Mouse (Mus musculus): ENCODE results near the gene Pim3. TPM values are rescaled to one million over a fixed set of nuclear protein-coding genes. Genes with fewer than 3 reads are reported as not detected.

Gene Pim3
- polyA plus RNA-seq, 1 experiment = 60.3 TPM

DNA sequence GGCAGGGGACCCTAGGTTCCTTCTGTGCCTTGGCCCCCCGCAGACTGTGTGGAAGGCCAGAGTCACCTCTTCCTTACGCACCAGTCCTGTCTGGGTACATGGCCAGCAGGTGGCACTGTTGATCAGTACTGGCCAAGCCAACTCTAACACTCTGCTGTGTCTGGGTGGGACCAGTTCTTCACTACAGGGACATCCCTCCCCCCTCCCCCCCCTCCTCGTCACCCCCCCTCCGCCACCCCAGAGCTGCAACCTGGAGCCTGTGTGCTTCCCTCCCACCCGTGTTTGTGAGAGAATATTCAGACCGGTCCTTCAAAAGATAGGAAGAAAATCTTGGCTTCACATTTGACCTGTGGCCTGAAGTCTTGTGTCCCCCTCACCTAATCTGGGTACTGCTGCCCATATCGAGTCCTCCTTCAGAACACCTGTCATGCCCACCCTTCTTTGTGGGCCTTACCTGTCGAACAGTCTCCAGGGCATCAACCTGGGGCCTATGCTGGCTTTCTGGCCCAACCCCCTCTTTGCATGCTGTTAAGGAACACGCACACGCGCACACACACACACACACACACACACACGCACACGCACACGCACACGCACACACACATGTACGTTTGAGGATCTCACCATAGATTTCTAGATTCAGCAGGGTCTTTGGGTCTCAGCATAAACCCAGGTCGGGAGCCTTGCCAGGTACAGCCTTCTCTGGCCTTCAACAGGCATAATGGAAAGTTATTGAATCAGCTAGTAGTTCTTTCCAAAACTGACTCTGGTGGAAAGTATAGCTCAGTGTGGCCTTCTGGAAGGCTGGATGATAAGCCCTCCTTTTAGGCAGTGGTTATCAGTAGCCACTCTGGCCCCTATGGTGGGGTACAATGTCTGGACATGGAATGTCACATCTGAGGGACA lies 32.9 kb upstream of the Pim3 start:
- Histone ChIP-seq H3K27me3 (ENCODE audit: control insufficient read depth, insufficient read depth, low read length) (no peaks in the 10 kb centered on the region), H3K27ac (ENCODE audit: insufficient read depth, low read depth, low read length) (no peak overlapping the region), H3K4me1 (ENCODE audit: control insufficient read depth, insufficient read depth, insufficient read length, low read length) (peaks cover 14% of the 10 kb centered on the region; the same call in 1 of the 2 replicates), H3K4me3 (ENCODE audit: low read depth, low read length) (no peak overlapping the region), H3K36me3 (ENCODE audit: control insufficient read depth, insufficient read depth, low read length) (peaks cover 22% of the 10 kb centered on the region)
- TF ChIP-seq CTCF (IDR thresholded peaks at IDR 0.05; ENCODE audit: extremely low read depth, insufficient read length, insufficient replicate concordance, low read depth, low read length) (peak; percentile 82; the same call in 1 of the 2 replicates), POLR2A (IDR thresholded peaks at IDR 0.05; ENCODE audit: low read depth, low read length) (no peak)
- WGBS = 55% methylated on average over 17 of the region's 17 CpGs

GRCm38 (mm10) chr15:88829791-88830440 lies 32.1 kb upstream of the Pim3 start:
- H3K4me3 ChIP-seq (ENCODE audit: low read depth, low read length) = no peak overlapping the region
- H3K27me3 ChIP-seq (ENCODE audit: control insufficient read depth, insufficient read depth, low read length) = no peaks in the 10 kb centered on the region
- H3K36me3 ChIP-seq (ENCODE audit: control insufficient read depth, insufficient read depth, low read length) = peaks cover 14% of the 10 kb centered on the region
- WGBS = 84% methylated on average over 6 of the region's 6 CpGs
- H3K4me1 ChIP-seq (ENCODE audit: control insufficient read depth, insufficient read depth, insufficient read length, low read length) = peaks cover 14% of the 10 kb centered on the region; the same call in 1 of the 2 replicates
- H3K27ac ChIP-seq (ENCODE audit: insufficient read depth, low read depth, low read length) = no peak overlapping the region
- TF ChIP-seq CTCF (IDR thresholded peaks at IDR 0.05; ENCODE audit: extremely low read depth, insufficient read length, insufficient replicate concordance, low read depth, low read length) (no peak), POLR2A (IDR thresholded peaks at IDR 0.05; ENCODE audit: low read depth, low read length) (no peak)

DNA sequence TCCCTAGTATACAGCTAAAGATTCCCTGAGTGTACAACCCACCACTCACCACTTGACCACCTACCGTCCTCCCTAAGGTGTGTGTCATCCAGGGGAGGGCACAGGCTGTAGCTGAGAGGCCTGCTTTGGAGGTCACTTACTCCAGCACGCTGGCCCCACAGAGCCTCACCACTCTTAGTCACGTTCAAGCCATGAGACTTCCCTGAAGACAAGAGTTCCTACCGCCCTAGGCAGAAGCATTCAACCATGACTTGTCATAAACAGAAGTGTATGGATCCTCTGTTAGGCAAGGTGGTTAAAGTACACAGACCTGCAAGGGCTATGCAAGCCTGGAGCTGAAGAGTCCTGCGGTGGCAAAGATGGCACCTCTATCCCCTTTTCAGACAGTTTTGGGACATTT lies 31.3 kb upstream of the Pim3 start:
- H3K4me3 ChIP-seq (ENCODE audit: low read depth, low read length) = no peak overlapping the region
- peaks cover 8% of the 10 kb centered on the region; the same call in 1 of the 2 replicates for H3K36me3 ChIP-seq (ENCODE audit: control insufficient read depth, insufficient read depth, low read length)
- TF ChIP-seq POLR2A (IDR thresholded peaks at IDR 0.05; ENCODE audit: low read depth, low read length) (no peak), CTCF (IDR thresholded peaks at IDR 0.05; ENCODE audit: extremely low read depth, insufficient read length, insufficient replicate concordance, low read depth, low read length) (no peak)
- H3K27me3 ChIP-seq (ENCODE audit: control insufficient read depth, insufficient read depth, low read length) = no peaks in the 10 kb centered on the region
- H3K27ac ChIP-seq (ENCODE audit: insufficient read depth, low read depth, low read length) = no peak overlapping the region
- H3K4me1 ChIP-seq (ENCODE audit: control insufficient read depth, insufficient read depth, insufficient read length, low read length) = peaks cover 16% of the 10 kb centered on the region; the same call in 1 of the 2 replicates
- WGBS = 81% methylated on average over 5 of the region's 5 CpGs

DNA sequence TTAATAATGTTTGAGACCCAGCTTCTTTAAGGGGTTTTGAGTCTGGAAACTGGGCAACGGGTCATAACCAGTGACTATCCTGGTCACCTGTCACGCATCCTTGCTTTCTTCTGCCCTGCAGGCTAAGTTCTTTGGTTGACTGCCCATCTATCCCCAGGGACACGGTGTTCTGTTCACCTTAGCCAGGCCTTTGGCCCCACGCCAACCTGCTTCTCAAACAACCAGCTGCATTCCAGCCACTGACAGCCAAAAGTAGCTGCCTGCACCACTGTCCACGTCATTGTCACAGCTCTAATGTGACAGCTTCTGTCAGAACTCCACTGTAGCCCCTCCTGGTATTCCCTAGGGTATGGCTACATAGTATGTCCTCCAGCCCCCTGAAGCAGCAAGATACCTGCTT lies 30.5 kb upstream of the Pim3 start:
- peaks cover 23% of the 10 kb centered on the region for H3K4me1 ChIP-seq (ENCODE audit: control insufficient read depth, insufficient read depth, insufficient read length, low read length)
- WGBS = 37% methylated on average over 5 of the region's 5 CpGs
- no peak overlapping the region for H3K4me3 ChIP-seq (ENCODE audit: low read depth, low read length)
- TF ChIP-seq POLR2A (IDR thresholded peaks at IDR 0.05; ENCODE audit: low read depth, low read length) = no peak
- no peak for TF ChIP-seq CTCF (IDR thresholded peaks at IDR 0.05; ENCODE audit: extremely low read depth, insufficient read length, insufficient replicate concordance, low read depth, low read length)
- peaks cover 3% of the 10 kb centered on the region; the same call in 1 of the 2 replicates for H3K36me3 ChIP-seq (ENCODE audit: control insufficient read depth, insufficient read depth, low read length)
- no peak overlapping the region for H3K27ac ChIP-seq (ENCODE audit: insufficient read depth, low read depth, low read length)
- no peaks in the 10 kb centered on the region for H3K27me3 ChIP-seq (ENCODE audit: control insufficient read depth, insufficient read depth, low read length)

DNA sequence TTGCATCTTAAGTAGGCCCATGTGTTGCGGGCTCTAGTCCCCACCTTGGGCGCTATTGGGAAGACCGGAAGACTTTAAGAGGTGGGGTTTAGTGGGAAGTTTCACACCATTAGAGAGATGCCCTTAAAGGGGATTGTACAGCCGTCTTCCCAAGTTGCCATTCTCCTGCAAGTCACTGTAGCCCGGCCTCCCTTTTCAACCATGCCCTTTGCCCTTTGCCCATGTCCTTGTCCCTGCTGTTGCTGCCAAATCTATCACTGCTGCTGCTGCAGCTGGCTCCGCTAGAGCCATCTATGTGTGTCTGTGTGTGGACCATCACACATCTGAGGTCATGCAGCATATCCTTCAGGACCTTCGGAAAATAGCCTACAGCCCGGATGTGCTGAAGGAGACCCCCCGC lies 29.4 kb upstream of the Pim3 start:
- no peaks in the 10 kb centered on the region for H3K27me3 ChIP-seq (ENCODE audit: control insufficient read depth, insufficient read depth, low read length)
- 48% methylated on average over 9 of the region's 9 CpGs for WGBS
- no peak overlapping the region for H3K4me3 ChIP-seq (ENCODE audit: low read depth, low read length)
- TF ChIP-seq CTCF (IDR thresholded peaks at IDR 0.05; ENCODE audit: extremely low read depth, insufficient read length, insufficient replicate concordance, low read depth, low read length) (no peak), POLR2A (IDR thresholded peaks at IDR 0.05; ENCODE audit: low read depth, low read length) (no peak)
- peaks cover 26% of the 10 kb centered on the region for H3K4me1 ChIP-seq (ENCODE audit: control insufficient read depth, insufficient read depth, insufficient read length, low read length)
- H3K36me3 ChIP-seq (ENCODE audit: control insufficient read depth, insufficient read depth, low read length) = no peaks in the 10 kb centered on the region
- H3K27ac ChIP-seq (ENCODE audit: insufficient read depth, low read depth, low read length) = no peak overlapping the region

DNA sequence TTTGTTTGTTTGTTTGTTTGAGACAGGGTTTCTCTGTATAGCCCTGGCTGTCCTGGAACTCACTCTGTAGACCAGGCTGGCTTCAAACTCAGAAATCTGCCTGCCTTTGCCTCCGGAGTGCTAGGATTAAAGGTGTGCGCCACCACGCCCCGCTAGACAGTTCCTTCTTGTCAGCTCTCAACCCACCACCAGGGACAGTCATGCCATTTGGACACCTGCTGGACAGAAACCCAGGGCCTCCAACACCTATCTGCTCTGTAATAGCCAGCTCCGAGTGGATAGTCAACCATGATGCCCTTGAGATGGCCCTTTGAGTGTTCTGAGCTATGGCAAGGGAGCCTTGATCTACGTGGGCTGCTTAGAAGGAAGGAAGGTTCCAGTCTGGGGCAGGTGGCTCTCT lies 26.0 kb upstream of the Pim3 start:
- H3K4me3 ChIP-seq (ENCODE audit: low read depth, low read length) = peak overlapping the region; percentile 46
- no peaks in the 10 kb centered on the region for H3K36me3 ChIP-seq (ENCODE audit: control insufficient read depth, insufficient read depth, low read length)
- H3K27me3 ChIP-seq (ENCODE audit: control insufficient read depth, insufficient read depth, low read length) = no peaks in the 10 kb centered on the region
- H3K27ac ChIP-seq (ENCODE audit: insufficient read depth, low read depth, low read length) = peak overlapping the region; percentile 82
- TF ChIP-seq POLR2A (IDR thresholded peaks at IDR 0.05; ENCODE audit: low read depth, low read length) = no peak
- peak; percentile 60; the same call in 1 of the 2 replicates for TF ChIP-seq CTCF (IDR thresholded peaks at IDR 0.05; ENCODE audit: extremely low read depth, insufficient read length, insufficient replicate concordance, low read depth, low read length)
- WGBS = 34% methylated on average over 6 of the region's 6 CpGs
- peaks cover 28% of the 10 kb centered on the region for H3K4me1 ChIP-seq (ENCODE audit: control insufficient read depth, insufficient read depth, insufficient read length, low read length)

DNA sequence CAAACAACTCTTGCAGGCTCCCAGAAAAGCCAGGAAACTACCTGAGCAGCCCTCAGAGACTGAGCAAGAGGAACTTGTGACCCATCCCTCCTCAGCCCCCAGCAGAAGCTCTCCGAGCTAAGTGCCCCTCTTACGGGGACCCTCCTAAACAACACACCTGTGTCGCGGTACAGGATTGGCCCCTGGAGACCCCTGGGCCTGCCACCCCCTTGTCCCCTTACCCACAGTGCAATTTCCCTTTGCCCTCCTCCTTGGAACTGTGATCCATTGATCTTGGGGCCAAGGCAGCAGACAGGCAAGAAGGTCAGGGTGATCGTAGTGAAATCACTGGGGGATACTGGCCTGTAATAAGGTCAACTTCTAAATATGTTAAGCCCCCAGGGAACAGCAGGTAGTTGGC lies 25.4 kb upstream of the Pim3 start:
- no peak for TF ChIP-seq CTCF (IDR thresholded peaks at IDR 0.05; ENCODE audit: extremely low read depth, insufficient read length, insufficient replicate concordance, low read depth, low read length)
- no peak for TF ChIP-seq POLR2A (IDR thresholded peaks at IDR 0.05; ENCODE audit: low read depth, low read length)
- Histone ChIP-seq H3K27me3 (ENCODE audit: control insufficient read depth, insufficient read depth, low read length) (no peaks in the 10 kb centered on the region), H3K4me1 (ENCODE audit: control insufficient read depth, insufficient read depth, insufficient read length, low read length) (peaks cover 26% of the 10 kb centered on the region), H3K36me3 (ENCODE audit: control insufficient read depth, insufficient read depth, low read length) (no peaks in the 10 kb centered on the region), H3K4me3 (ENCODE audit: low read depth, low read length) (peak overlapping the region; percentile 46), H3K27ac (ENCODE audit: insufficient read depth, low read depth, low read length) (peak overlapping the region; percentile 82)
- WGBS = 37% methylated on average over 5 of the region's 5 CpGs
